Mouse (Mus musculus): ENCODE measurements around the gene Ms4a5. TPM values are rescaled to one million over a fixed set of nuclear protein-coding genes. Genes with fewer than 3 reads are reported as not detected.

The Ms4a5 gene
- total RNA-seq, 2 experiments from 2014 or later: not detected

GRCm38 (mm10) chr19:11234244-11234643 lies 49.4 kb downstream of the Ms4a5 start:
- no peak for DNase-seq
- intact Hi-C loops (cut with DNase I): no loop called here

GRCm38 (mm10) chr19:11232348-11232747 lies 51.3 kb downstream of the Ms4a5 start, which contains the start of gene Ms4a12:
Gene Ms4a12 (minus strand): TSS chr19:11232448.
- no peak for DNase-seq
- intact Hi-C loops (cut with DNase I): no loop called here

Other genes starting within 250 kb of the Ms4a5 start
- 1 to 10 TPM; 1.2 to 3.3 TPM for gene Ms4a8a, start 202.8 kb downstream of the Ms4a5 start, total RNA-seq (2021)
- gene 1700017D01Rik, start 153.0 kb downstream of the Ms4a5 start, total RNA-seq (2021): not detected
- gene 1700025F22Rik, start 118.6 kb downstream of the Ms4a5 start, total RNA-seq (2021): not detected
- not detected for gene Ms4a13, start 87.1 kb downstream of the Ms4a5 start, total RNA-seq (2021)
- gene Ms4a12, start 51.4 kb downstream of the Ms4a5 start, total RNA-seq (2021): not detected
- under 1 TPM; 0.47 to 0.76 TPM for gene Ms4a1, start 17.6 kb downstream of the Ms4a5 start, total RNA-seq (2021)
- gene Ms4a14, start 30.6 kb upstream of the Ms4a5 start, total RNA-seq (2021): under 1 TPM in 1 of 2 experiments, not detected in 1; 0.05 TPM
- gene Ms4a7, start 52.3 kb upstream of the Ms4a5 start, total RNA-seq (2021): 1 to 10 TPM; 1.1 to 1.8 TPM
- 10 to 100 TPM in 1 of 2 experiments, 1 to 10 TPM in 1; 5.2 to 14.5 TPM for gene Ms4a4a, start 91.7 kb upstream of the Ms4a5 start, total RNA-seq (2021)
- 1 to 10 TPM in 1 of 2 experiments, not detected in 1; 1.8 TPM for gene Ms4a4c, start 120.9 kb upstream of the Ms4a5 start, total RNA-seq (2021)
- gene Ms4a4b, start 159.7 kb upstream of the Ms4a5 start, total RNA-seq (2021): under 1 TPM; 0.70 to 1.00 TPM
- gene Ms4a6c, start 185.5 kb upstream of the Ms4a5 start, total RNA-seq (2021): 10 to 100 TPM in 1 of 2 experiments, 1 to 10 TPM in 1; 6.3 to 15.1 TPM
- 1 to 10 TPM in 1 of 2 experiments, not detected in 1; 1.1 TPM for gene Gm8369, start 202.1 kb upstream of the Ms4a5 start, total RNA-seq (2021)
- 1 to 10 TPM; 4.4 to 9.1 TPM for gene Ms4a6b, start 232.6 kb upstream of the Ms4a5 start, total RNA-seq (2021)